Mouse (Mus musculus): ENCODE measurements around the gene Crk. TPM values are rescaled to one million over a fixed set of nuclear protein-coding genes. Genes with fewer than 3 reads are reported as not detected.
"Not testable (repeated sequence)": the region's sequence is repeated elsewhere in the genome, so short reads cannot be mapped to it uniquely, and the experiment has no call there.

Gene Crk
- total and polyA plus RNA-seq, 3 experiments, result 37.8 to 44.6 (median 39.9) TPM

DNA sequence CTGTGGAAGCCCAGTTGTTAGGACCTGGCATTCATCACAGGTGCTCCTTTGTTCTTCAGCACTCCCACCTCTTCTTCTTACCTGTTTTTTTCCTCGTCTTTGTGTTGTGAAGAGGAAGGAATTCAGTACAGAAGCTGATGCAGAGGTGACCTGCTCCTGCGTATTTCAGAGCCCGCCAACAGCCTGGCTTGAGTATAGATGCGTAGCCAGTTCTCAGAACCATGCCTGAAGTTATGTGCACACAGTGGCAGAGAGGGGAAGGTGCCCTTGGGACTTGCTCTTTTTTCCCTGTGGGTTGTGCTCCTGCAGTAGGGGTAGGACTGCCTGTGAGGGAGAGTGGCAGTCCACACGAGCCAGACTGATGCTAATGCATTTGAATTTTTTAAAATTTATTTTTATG lies 14.5 kb downstream of the Crk start:
- dilution Hi-C loops (cut with MboI; ENCODE audit: extremely low pct_ligation_motif_present, extremely low pct_unique_long_range_greater_than_20kb, low sequenced_read_pairs) (no loop called here), in situ Hi-C loops (cut with MboI; ENCODE audit: low pct_ligation_motif_present, low pct_unique_long_range_greater_than_20kb, low sequenced_read_pairs) (no loop called here)
- Histone ChIP-seq H3K27me3 (replicated peaks) (no peaks in the 10 kb centered on the region), H3K4me2 (ENCODE audit: insufficient read depth, low read depth, poor library complexity, severe bottlenecking) (no peak overlapping the region), H3K36me3 (replicated peaks in 1 of 2; ENCODE audit: control insufficient read depth in 1 of 2, insufficient read depth in 1 of 2, low read length in 1 of 2) (peaks cover 54 to 93% of the 10 kb centered on the region in 2 experiments), H3K79me2 (replicated peaks; ENCODE audit: control insufficient read depth, extremely low read depth, insufficient read depth, poor library complexity, severe bottlenecking) (peaks cover 35% of the 10 kb centered on the region), H3K9me3 (replicated peaks; ENCODE audit: low read length) (no peaks in the 10 kb centered on the region), H3K27ac (ENCODE audit: insufficient read depth, low read depth) (no peak overlapping the region), H3K4me3 (replicated peaks in 1 of 3; ENCODE audit: low read depth in 2 of 3, low read length in 2 of 3, poor library complexity in 1 of 3) (no peak overlapping the region), H3K4me1 (ENCODE audit: control insufficient read depth in 1 of 2, insufficient read depth in 2 of 2) (no peaks in the 10 kb centered on the region), H3K9ac (ENCODE audit: insufficient read depth, low read depth) (no peak overlapping the region)
- no peak for TF ChIP-seq MAFK (IDR thresholded peaks at IDR 0.05; ENCODE audit: insufficient replicate concordance, low read length)
- no peak for TF ChIP-seq ETS1 (conservative IDR thresholded peaks at IDR 0.05; ENCODE audit: low read depth, low read length)
- no peak for TF ChIP-seq JUN (IDR thresholded peaks at IDR 0.05; ENCODE audit: insufficient read depth, low read depth, low read length)
- no peak for TF ChIP-seq CTCF (conservative IDR thresholded peaks at IDR 0.05 in 1 of 2, IDR thresholded peaks at IDR 0.05 in 1 of 2; ENCODE audit: low read depth in 2 of 2, low read length in 2 of 2)
- TF ChIP-seq MAZ (IDR thresholded peaks at IDR 0.05; ENCODE audit: low read depth, low read length), result no peak
- TF ChIP-seq NELFE (IDR thresholded peaks at IDR 0.05; ENCODE audit: low read depth, low read length), result no peak
- no peak for TF ChIP-seq SIN3A (IDR thresholded peaks at IDR 0.05; ENCODE audit: low read length)
- TF ChIP-seq NRF1 (IDR thresholded peaks at IDR 0.05; ENCODE audit: low read depth, low read length), result no peak
- no peak for TF ChIP-seq USF1 (IDR thresholded peaks at IDR 0.05; ENCODE audit: low read depth, low read length)
- no peak for TF ChIP-seq UBTF (IDR thresholded peaks at IDR 0.05; ENCODE audit: low read depth, low read length)
- TF ChIP-seq MXI1 (IDR thresholded peaks at IDR 0.05; ENCODE audit: low read depth, low read length), result no peak
- no peak for DNase-seq (ENCODE audit: extremely low read depth)

DNA sequence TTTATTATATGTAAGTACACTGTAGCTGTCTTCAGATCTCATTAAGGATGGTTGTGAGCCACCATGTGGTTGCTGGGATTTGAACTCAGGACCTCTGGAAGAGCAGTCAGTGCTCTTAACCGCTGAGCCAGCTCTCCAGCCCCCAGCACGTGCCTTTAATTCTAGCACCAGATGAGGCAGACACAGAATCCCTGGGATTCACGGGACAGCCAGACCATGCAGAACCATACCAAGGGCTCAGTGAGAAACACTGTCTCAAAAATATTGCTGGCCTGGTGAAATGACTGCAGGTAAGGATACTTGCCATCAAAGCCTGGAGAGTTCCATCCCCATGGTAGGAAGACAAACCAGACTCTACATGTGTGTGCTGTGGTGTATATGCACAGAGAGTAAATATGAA lies 18.4 kb downstream of the Crk start:
- DNase-seq (ENCODE audit: extremely low read depth); H3K9me3 ChIP-seq (replicated peaks; ENCODE audit: low read length); in situ Hi-C loops (cut with MboI; ENCODE audit: low pct_ligation_motif_present, low pct_unique_long_range_greater_than_20kb, low sequenced_read_pairs); H3K27ac ChIP-seq (ENCODE audit: insufficient read depth, low read depth); H3K27me3 ChIP-seq (replicated peaks); H3K9ac ChIP-seq (ENCODE audit: insufficient read depth, low read depth); H3K4me1 ChIP-seq (ENCODE audit: control insufficient read depth in 1 of 2, insufficient read depth in 2 of 2); H3K4me3 ChIP-seq (replicated peaks in 1 of 3; ENCODE audit: low read depth in 2 of 3, low read length in 2 of 3, poor library complexity in 1 of 3); dilution Hi-C loops (cut with MboI; ENCODE audit: extremely low pct_ligation_motif_present, extremely low pct_unique_long_range_greater_than_20kb, low sequenced_read_pairs); H3K4me2 ChIP-seq (ENCODE audit: insufficient read depth, low read depth, poor library complexity, severe bottlenecking): not testable (repeated sequence)
- H3K79me2 ChIP-seq (replicated peaks; ENCODE audit: control insufficient read depth, extremely low read depth, insufficient read depth, poor library complexity, severe bottlenecking), result peaks cover 20% of the 10 kb centered on the region
- peaks cover 57 to 93% of the 10 kb centered on the region in 2 experiments for H3K36me3 ChIP-seq (replicated peaks in 1 of 2; ENCODE audit: control insufficient read depth in 1 of 2, insufficient read depth in 1 of 2, low read length in 1 of 2)

DNA sequence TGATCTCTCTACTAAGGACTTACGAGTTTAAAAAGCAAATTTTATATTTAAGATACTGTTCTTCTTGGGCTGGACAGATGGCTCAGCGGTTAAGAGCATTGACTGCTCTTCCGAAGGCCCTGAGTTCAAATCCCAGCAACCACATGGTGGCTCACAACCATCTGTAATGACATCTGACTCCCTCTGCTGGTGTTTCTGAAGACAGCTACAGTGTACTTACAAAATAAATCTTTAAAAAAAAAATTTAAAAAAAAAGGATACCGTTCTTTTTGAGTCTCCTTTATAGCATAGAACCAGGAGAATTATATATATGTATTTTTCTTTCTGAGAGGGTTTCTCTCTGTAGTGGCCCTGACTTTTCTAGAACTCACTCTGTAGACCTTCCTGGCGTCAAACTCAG lies 21.5 kb downstream of the Crk start:
- Histone ChIP-seq H3K79me2 (replicated peaks; ENCODE audit: control insufficient read depth, extremely low read depth, insufficient read depth, poor library complexity, severe bottlenecking) (peaks cover 10% of the 10 kb centered on the region), H3K9me3 (replicated peaks; ENCODE audit: low read length) (peaks cover 3% of the 10 kb centered on the region), H3K27ac (ENCODE audit: insufficient read depth, low read depth) (no peak overlapping the region), H3K4me1 (ENCODE audit: control insufficient read depth in 1 of 2, insufficient read depth in 2 of 2) (no peaks in the 10 kb centered on the region), H3K36me3 (replicated peaks in 1 of 2; ENCODE audit: control insufficient read depth in 1 of 2, insufficient read depth in 1 of 2, low read length in 1 of 2) (peaks cover 61 to 93% of the 10 kb centered on the region in 2 experiments), H3K4me2 (ENCODE audit: insufficient read depth, low read depth, poor library complexity, severe bottlenecking) (no peak overlapping the region), H3K9ac (ENCODE audit: insufficient read depth, low read depth) (no peak overlapping the region), H3K27me3 (replicated peaks) (no peaks in the 10 kb centered on the region), H3K4me3 (replicated peaks in 1 of 3; ENCODE audit: low read depth in 2 of 3, low read length in 2 of 3, poor library complexity in 1 of 3) (no peak overlapping the region)
- TF ChIP-seq USF2 (conservative IDR thresholded peaks at IDR 0.05; ENCODE audit: low read depth, low read length), result no peak
- TF ChIP-seq NRF1 (IDR thresholded peaks at IDR 0.05; ENCODE audit: low read depth, low read length), result no peak
- TF ChIP-seq TBP (conservative IDR thresholded peaks at IDR 0.05; ENCODE audit: low read depth, low read length), result no peak
- no peak for TF ChIP-seq RCOR1 (conservative IDR thresholded peaks at IDR 0.05; ENCODE audit: low read depth, low read length)
- TF ChIP-seq CHD1 (IDR thresholded peaks at IDR 0.05; ENCODE audit: low read depth, low read length), result no peak
- no peak for TF ChIP-seq PAX5 (IDR thresholded peaks at IDR 0.05; ENCODE audit: low read length)
- TF ChIP-seq MYC (IDR thresholded peaks at IDR 0.05; ENCODE audit: low read depth, low read length), result 0 out of 2 replicates have a peak, but pooled peaks have one; percentile 24
- no peak for TF ChIP-seq MAX (IDR thresholded peaks at IDR 0.05; ENCODE audit: low read length)
- TF ChIP-seq NELFE (IDR thresholded peaks at IDR 0.05; ENCODE audit: low read depth, low read length), result no peak
- no peak for TF ChIP-seq ETS1 (conservative IDR thresholded peaks at IDR 0.05; ENCODE audit: low read depth, low read length)
- TF ChIP-seq BHLHE40 (IDR thresholded peaks at IDR 0.05; ENCODE audit: low read depth, low read length), result no peak
- no peak for TF ChIP-seq KAT2A (IDR thresholded peaks at IDR 0.05; ENCODE audit: insufficient replicate concordance, low read length)
- TF ChIP-seq RAD21 (IDR thresholded peaks at IDR 0.05; ENCODE audit: low read depth, low read length), result peak; percentile 20
- peak in 1 of 2 experiments; percentile 50; a peak in 2 of 4 replicates for TF ChIP-seq CTCF (conservative IDR thresholded peaks at IDR 0.05 in 1 of 2, IDR thresholded peaks at IDR 0.05 in 1 of 2; ENCODE audit: low read depth in 2 of 2, low read length in 2 of 2)
- TF ChIP-seq ZNF384 (IDR thresholded peaks at IDR 0.05; ENCODE audit: low read depth, low read length), result peak; percentile 60; the same call in 1 of the 2 replicates
- peak; percentile 18; the same call in 1 of the 2 replicates for TF ChIP-seq SMC3 (IDR thresholded peaks at IDR 0.05; ENCODE audit: low read depth, low read length)
- TF ChIP-seq ZMIZ1 (IDR thresholded peaks at IDR 0.05; ENCODE audit: low read depth, low read length), result no peak
- TF ChIP-seq SIN3A (IDR thresholded peaks at IDR 0.05; ENCODE audit: low read length), result no peak
- DNase-seq (ENCODE audit: extremely low read depth), result no peak
- in situ Hi-C loops (cut with MboI; ENCODE audit: low pct_ligation_motif_present, low pct_unique_long_range_greater_than_20kb, low sequenced_read_pairs), result no loop called here
- dilution Hi-C loops (cut with MboI; ENCODE audit: extremely low pct_ligation_motif_present, extremely low pct_unique_long_range_greater_than_20kb, low sequenced_read_pairs), result no loop called here

All from CH12.LX (cell line).